Mouse (Mus musculus) c-Kit-positive CD71-positive TER-119-negative erythroid progenitor cells, embryonic 14.5 days (primary cell): ENCODE results near the gene Glyctk.

Experiments
- DNase-seq: peaks from one replicate; pipeline ENCODE4 v3.0.0-alpha.2; 2013; ENCODE audit warnings: low read depth

The Glyctk gene

GRCm38 (mm10) chr9:106147281-106147680 lies 10.7 kb downstream of the Glyctk start:
- DNase-seq, result no peak

- DNase-seq, result no peak
Measured at GRCm38 (mm10) chr9:106145582-106145981, 12.4 kb downstream of the Glyctk start.

- no peak for DNase-seq
Measured at GRCm38 (mm10) chr9:106144176-106144575, 13.8 kb downstream of the Glyctk start.

GRCm38 (mm10) chr9:106141955-106142354 lies 16.0 kb downstream of the Glyctk start:
- no peak for DNase-seq

GRCm38 (mm10) chr9:106139763-106140162 lies 18.2 kb downstream of the Glyctk start:
- DNase-seq, result no peak

- no peak for DNase-seq
Measured at GRCm38 (mm10) chr9:106137671-106138216, 20.2 kb downstream of the Glyctk start.

- no peak for DNase-seq
Measured at GRCm38 (mm10) chr9:106130250-106130649, 27.7 kb downstream of the Glyctk start.

GRCm38 (mm10) chr9:106129072-106129471 lies 28.9 kb downstream of the Glyctk start:
- no peak for DNase-seq

GRCm38 (mm10) chr9:106126786-106127251 lies 31.1 kb downstream of the Glyctk start:
- DNase-seq, result no peak

- peak; percentile 6 for DNase-seq
Measured at GRCm38 (mm10) chr9:106123599-106123998, 34.3 kb downstream of the Glyctk start.

- no peak for DNase-seq
Measured at GRCm38 (mm10) chr9:106119075-106119474, 38.9 kb downstream of the Glyctk start.

- DNase-seq, result no peak
Measured at GRCm38 (mm10) chr9:106115801-106116424, 42.0 kb downstream of the Glyctk start.

- peak; percentile 21 for DNase-seq
Measured at GRCm38 (mm10) chr9:106112770-106113423, 45.0 kb downstream of the Glyctk start.

GRCm38 (mm10) chr9:106106241-106106640 lies 51.7 kb downstream of the Glyctk start:
- no peak for DNase-seq

- no peak for DNase-seq
Measured at GRCm38 (mm10) chr9:106104401-106104800, 53.5 kb downstream of the Glyctk start.
